ENCODE assay signal across 17 mouse cellular contexts in genomic region chr6:112287671-112288070, GRCm38 (mm10). TPM values are rescaled to one million over a fixed set of nuclear protein-coding genes. Genes with fewer than 3 reads are reported as not detected.
DNase-seq lines count a peak whose midpoint lies in the region; ATAC-seq and TF ChIP-seq lines count a peak whose summit lies in the region.
"Had no signal": no experiment of that assay in that cellular context is flagged by ENCODE, and none has a peak within 500 bp of the region (broad histone marks: within the 10 kb centered on the region; RNA-seq: fewer than 3 reads in every experiment).

No protein-coding gene starts in this region.

- peaks cover 3% of the 10 kb centered on the region for H3K9me3 ChIP-seq in E14TG2a.4 (ENCODE audit: low read length)
- H3K9me3 ChIP-seq in hindbrain, embryonic 16.5 days (ENCODE audit: control insufficient read depth, low read length) = no peaks in the 10 kb centered on the region
- H3K9me3 ChIP-seq: embryonic facial prominence, embryonic 15.5 days; hindbrain, embryonic 12.5 days; liver, embryonic 13.5 days; neural tube, embryonic 13.5 days had no signal

- H3K36me3 ChIP-seq in E14TG2a.4 (ENCODE audit: insufficient read depth, low read length) = no peaks in the 10 kb centered on the region
- H3K36me3 ChIP-seq in hindbrain, embryonic 16.5 days (ENCODE audit: control insufficient read depth, insufficient read depth, low read length) = no peaks in the 10 kb centered on the region
- H3K36me3 ChIP-seq: G1E; hindbrain, embryonic 12.5 days; liver, embryonic 13.5 days; neural tube, embryonic 13.5 days had no signal

- no peak for TF ChIP-seq POLR2A in lung, adult 2 months (IDR thresholded peaks at IDR 0.05; ENCODE audit: borderline replicate concordance, extremely low read depth, low read depth, low read length)

- no peak overlapping the region for H3K9ac ChIP-seq in hindbrain, embryonic 16.5 days (ENCODE audit: low read depth, low read length)
- H3K9ac ChIP-seq: embryonic facial prominence, embryonic 15.5 days; hindbrain, embryonic 12.5 days; liver, embryonic 13.5 days; neural tube, embryonic 13.5 days had no signal

- TF ChIP-seq CTCF in E14TG2a.4 (conservative IDR thresholded peaks at IDR 0.05; ENCODE audit: low read length) = no peak
- no peak for TF ChIP-seq CTCF in lung, adult 2 months (IDR thresholded peaks at IDR 0.05; ENCODE audit: insufficient read depth, low read length)

- DNase-seq in adrenal gland, adult (ENCODE audit: inconsistent age in 2 of 2, low spot score in 1 of 2) = peak; percentile 32 to 49
- DNase-seq in adrenal gland, postnatal 4 days (ENCODE audit: low spot score in 2 of 2) = no peak
- peak; percentile 54 for DNase-seq in heart, postnatal 25 days (ENCODE audit: low spot score)
- DNase-seq in lung, adult 2 months = peak; percentile 9
- no peak for DNase-seq in retina, postnatal 1 day
- DNase-seq in cerebellum, postnatal 36 days = no peak
- DNase-seq: cerebellum, postnatal 25 days; liver, embryonic 13.5 days; midbrain, embryonic 14.5 days; right cerebral cortex, adult 18-20 months had no signal

- ATAC-seq in hindbrain, embryonic 16.5 days = no peak

- H3K4me2 ChIP-seq in hindbrain, embryonic 16.5 days (ENCODE audit: low read length) = no peak overlapping the region
- H3K4me2 ChIP-seq: embryonic facial prominence, embryonic 15.5 days; hindbrain, embryonic 12.5 days; liver, embryonic 13.5 days; neural tube, embryonic 13.5 days had no signal

- 52% methylated on average over 9 of the region's 9 CpGs for WGBS in lung, adult 2 months
- WGBS in hindbrain, embryonic 16.5 days = 92% methylated on average over 9 of the region's 9 CpGs

- peak overlapping the region; percentile 17; the same call in 1 of the 2 replicates for H3K4me3 ChIP-seq in E14TG2a.4 (replicated peaks; ENCODE audit: low read length)
- H3K4me3 ChIP-seq in lung, adult 2 months (replicated peaks; ENCODE audit: extremely low read depth, low read depth, low read length) = no peak overlapping the region
- H3K4me3 ChIP-seq in hindbrain, embryonic 16.5 days (ENCODE audit: low read length) = no peak overlapping the region
- H3K4me3 ChIP-seq: embryonic facial prominence, embryonic 15.5 days; hindbrain, embryonic 12.5 days; layer of hippocampus, adult 2 months; liver, embryonic 13.5 days; neural tube, embryonic 13.5 days had no signal

- no peaks in the 10 kb centered on the region for H3K27me3 ChIP-seq in E14TG2a.4 (ENCODE audit: insufficient read depth, low read length)
- no peaks in the 10 kb centered on the region for H3K27me3 ChIP-seq in hindbrain, embryonic 16.5 days (replicated peaks; ENCODE audit: control insufficient read depth, insufficient read depth, low read length)
- H3K27me3 ChIP-seq: embryonic facial prominence, embryonic 15.5 days; hindbrain, embryonic 12.5 days; liver, embryonic 13.5 days; neural tube, embryonic 13.5 days had no signal

- H3K4me1 ChIP-seq in E14TG2a.4 (replicated peaks; ENCODE audit: low read depth, low read length) = peaks cover 14% of the 10 kb centered on the region
- peaks cover 3% of the 10 kb centered on the region; the same call in 1 of the 2 replicates for H3K4me1 ChIP-seq in lung, adult 2 months (ENCODE audit: control insufficient read depth, insufficient read depth, low read length)
- no peaks in the 10 kb centered on the region for H3K4me1 ChIP-seq in hindbrain, embryonic 16.5 days (ENCODE audit: control insufficient read depth, insufficient read depth, low read depth, low read length)
- H3K4me1 ChIP-seq: embryonic facial prominence, embryonic 15.5 days; hindbrain, embryonic 12.5 days; liver, embryonic 13.5 days; neural tube, embryonic 13.5 days had no signal

- intact Hi-C loops in heart, postnatal 25 days (cut with DNase I) = loop anchor here (5.0 kb wide), 1 partner anchor 75 kb away; no protein-coding TSS in a partner anchor

- no peak overlapping the region for H3K27ac ChIP-seq in hindbrain, embryonic 16.5 days (ENCODE audit: low read depth, low read length)
- H3K27ac ChIP-seq: embryonic facial prominence, embryonic 15.5 days; hindbrain, embryonic 12.5 days; layer of hippocampus, adult 2 months; liver, embryonic 13.5 days; neural tube, embryonic 13.5 days had no signal

RNA-seq across cellular contexts. Expression of gene Lmcd1, which starts 14.1 kb away (rescaled TPM):
- total RNA-seq in adrenal gland, postnatal 4 days (2021) = 10 to 100 TPM; 12.1 to 15.9 TPM
- total RNA-seq in heart, postnatal 25 days (2021) = 10 to 100 TPM; 33.6 to 45.2 TPM
- polyA plus RNA-seq in lung, adult 2 months (2012; rRNA removed) = 11.9 and 13.6 TPM in 2 replicates
- 10.3 and 13.4 TPM in 2 replicates for polyA plus RNA-seq in hindbrain, embryonic 16.5 days (2015; fragmentation: Nextera tagmentation; extraction: Ambion mirVana)
- polyA plus RNA-seq: G1E had no signal

Comparison
In these comparisons a context has a peak if more than half of its experiments do, and no peak if none do; other contexts are left out.
1. DNase-seq: peak in adrenal gland, adult (2 of 2), heart, postnatal 25 days (single experiment) and lung, adult 2 months (single experiment); none in adrenal gland, postnatal 4 days (0 of 2), retina, postnatal 1 day (single experiment) and cerebellum, postnatal 36 days (0 of 2).